Mouse (Mus musculus): ENCODE measurements around the gene Cabp1. TPM values are rescaled to one million over a fixed set of nuclear protein-coding genes. Genes with fewer than 3 reads are reported as not detected.
"Not testable (repeated sequence)": the region's sequence is repeated elsewhere in the genome, so short reads cannot be mapped to it uniquely, and the experiment has no call there.

The Cabp1 gene
- polyA plus RNA-seq, 1 experiment from 2014 or later, result 0.18 TPM

DNA sequence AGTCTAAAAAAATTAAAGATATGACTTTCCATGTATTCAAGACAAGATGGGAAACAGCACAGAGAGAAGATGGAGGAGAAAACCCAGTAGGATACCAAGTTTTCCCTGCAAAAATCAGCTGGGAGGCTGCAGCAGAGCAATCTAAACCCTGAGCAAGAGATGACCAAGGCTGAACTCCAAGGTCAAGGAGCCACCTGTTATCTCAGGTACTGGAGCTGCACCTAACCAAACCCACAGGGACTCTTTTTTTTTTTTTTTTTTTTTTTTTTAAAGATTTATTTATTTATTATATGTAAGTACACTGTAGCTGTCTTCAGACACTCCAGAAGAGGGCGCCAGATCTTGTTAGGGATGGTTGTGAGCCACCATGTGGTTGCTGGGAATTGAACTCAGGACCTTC is 45.3 kb downstream of the Cabp1 start:
- H3K4me2 ChIP-seq; H3K4me3 ChIP-seq (replicated peaks); ATAC-seq (ENCODE audit: insufficient read depth); H3K27me3 ChIP-seq; H3K9me3 ChIP-seq (replicated peaks); H3K9ac ChIP-seq; H3K27ac ChIP-seq (replicated peaks): not testable (repeated sequence)
- Histone ChIP-seq H3K36me3 (replicated peaks) (peaks cover 69% of the 10 kb centered on the region), H3K4me1 (replicated peaks) (peaks cover 32% of the 10 kb centered on the region)
- no CpG with 5 or more reads among the region's 1 CpGs for whole genome bisulfite sequencing (ENCODE audit: insufficient replicate concordance)

DNA sequence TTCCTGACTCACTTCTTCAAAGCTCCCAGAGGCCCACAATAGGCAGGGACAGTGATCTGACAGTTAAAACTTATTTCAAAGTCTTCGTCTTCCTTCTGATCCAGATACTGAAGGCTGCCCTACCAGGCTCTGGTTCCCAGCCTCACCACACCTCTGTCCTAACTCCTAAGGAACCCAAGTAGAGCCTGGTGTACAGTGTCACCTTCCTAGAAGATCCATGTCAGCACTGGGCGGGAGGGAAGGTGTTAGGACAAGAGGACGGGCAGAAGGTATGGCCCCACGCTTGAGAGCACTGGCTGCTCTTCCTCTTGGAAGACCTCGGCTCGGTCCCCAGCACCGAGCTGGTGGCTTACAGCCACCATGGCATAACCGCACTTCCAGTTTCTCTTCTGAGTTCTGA is 45.8 kb downstream of the Cabp1 start:
- Histone ChIP-seq H3K9ac (no peak overlapping the region), H3K9me3 (replicated peaks) (no peaks in the 10 kb centered on the region), H3K4me3 (replicated peaks) (no peak overlapping the region), H3K4me1 (replicated peaks) (peaks cover 27% of the 10 kb centered on the region), H3K4me2 (no peak overlapping the region), H3K36me3 (replicated peaks) (peaks cover 69% of the 10 kb centered on the region), H3K27ac (replicated peaks) (no peak overlapping the region), H3K27me3 (no peaks in the 10 kb centered on the region)
- ATAC-seq (ENCODE audit: insufficient read depth), result no peak; the same call in 1 of the 2 replicates
- 82% methylated on average over 8 of the region's 8 CpGs for WGBS (ENCODE audit: insufficient replicate concordance)

DNA sequence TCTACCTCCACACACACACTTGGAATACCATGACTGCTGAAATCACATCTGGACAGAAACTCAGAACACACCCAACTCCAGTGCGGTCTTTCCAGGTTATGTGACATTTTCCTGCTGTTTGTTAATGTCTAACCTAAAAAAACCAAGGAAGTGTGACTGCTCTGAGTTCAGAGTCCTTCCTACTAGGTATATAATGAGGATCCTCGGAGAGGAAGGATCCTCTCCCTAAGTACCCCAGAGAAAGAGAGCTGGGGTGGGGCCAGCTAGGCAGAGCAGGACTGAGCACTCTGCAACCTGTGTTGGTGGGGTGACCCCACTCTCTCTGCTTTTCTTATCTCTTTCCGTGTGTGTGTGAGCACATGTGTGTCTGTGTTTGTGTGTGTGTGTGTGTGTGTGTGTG is 46.8 kb downstream of the Cabp1 start:
- ATAC-seq (ENCODE audit: insufficient read depth), result no peak
- H3K9me3 ChIP-seq (replicated peaks), result no peaks in the 10 kb centered on the region
- 71% methylated on average over 3 of the region's 3 CpGs for WGBS (ENCODE audit: insufficient replicate concordance)
- peaks cover 69% of the 10 kb centered on the region for H3K36me3 ChIP-seq (replicated peaks)
- no peak overlapping the region for H3K4me2 ChIP-seq
- no peaks in the 10 kb centered on the region for H3K27me3 ChIP-seq
- H3K4me3 ChIP-seq (replicated peaks), result no peak overlapping the region
- no peak overlapping the region for H3K27ac ChIP-seq (replicated peaks)
- H3K9ac ChIP-seq, result no peak overlapping the region
- H3K4me1 ChIP-seq (replicated peaks), result peaks cover 17% of the 10 kb centered on the region

- H3K36me3 ChIP-seq (replicated peaks), result peaks cover 69% of the 10 kb centered on the region
- no peak for ATAC-seq (ENCODE audit: insufficient read depth)
- no peak overlapping the region for H3K9ac ChIP-seq
- peaks cover 13% of the 10 kb centered on the region; the same call in 1 of the 2 replicates for H3K4me1 ChIP-seq (replicated peaks)
- no peak overlapping the region for H3K27ac ChIP-seq (replicated peaks)
- H3K4me3 ChIP-seq (replicated peaks), result no peak overlapping the region
- H3K27me3 ChIP-seq, result no peaks in the 10 kb centered on the region
- H3K4me2 ChIP-seq, result no peak overlapping the region
- H3K9me3 ChIP-seq (replicated peaks), result no peaks in the 10 kb centered on the region
Observed at GRCm38 (mm10) chr5:115146747-115147130, 47.4 kb downstream of the Cabp1 start.

- 65% methylated on average over 6 of the region's 6 CpGs for WGBS (ENCODE audit: insufficient replicate concordance)
- Histone ChIP-seq H3K36me3 (replicated peaks) (peaks cover 69% of the 10 kb centered on the region), H3K4me1 (replicated peaks) (peaks cover 9% of the 10 kb centered on the region; the same call in 1 of the 2 replicates), H3K27ac (replicated peaks) (no peak overlapping the region), H3K4me2 (no peak overlapping the region), H3K9ac (no peak overlapping the region), H3K4me3 (replicated peaks) (no peak overlapping the region), H3K27me3 (no peaks in the 10 kb centered on the region), H3K9me3 (replicated peaks) (no peaks in the 10 kb centered on the region)
- no peak for ATAC-seq (ENCODE audit: insufficient read depth)
Observed at GRCm38 (mm10) chr5:115145976-115146746, 48.0 kb downstream of the Cabp1 start.

DNA sequence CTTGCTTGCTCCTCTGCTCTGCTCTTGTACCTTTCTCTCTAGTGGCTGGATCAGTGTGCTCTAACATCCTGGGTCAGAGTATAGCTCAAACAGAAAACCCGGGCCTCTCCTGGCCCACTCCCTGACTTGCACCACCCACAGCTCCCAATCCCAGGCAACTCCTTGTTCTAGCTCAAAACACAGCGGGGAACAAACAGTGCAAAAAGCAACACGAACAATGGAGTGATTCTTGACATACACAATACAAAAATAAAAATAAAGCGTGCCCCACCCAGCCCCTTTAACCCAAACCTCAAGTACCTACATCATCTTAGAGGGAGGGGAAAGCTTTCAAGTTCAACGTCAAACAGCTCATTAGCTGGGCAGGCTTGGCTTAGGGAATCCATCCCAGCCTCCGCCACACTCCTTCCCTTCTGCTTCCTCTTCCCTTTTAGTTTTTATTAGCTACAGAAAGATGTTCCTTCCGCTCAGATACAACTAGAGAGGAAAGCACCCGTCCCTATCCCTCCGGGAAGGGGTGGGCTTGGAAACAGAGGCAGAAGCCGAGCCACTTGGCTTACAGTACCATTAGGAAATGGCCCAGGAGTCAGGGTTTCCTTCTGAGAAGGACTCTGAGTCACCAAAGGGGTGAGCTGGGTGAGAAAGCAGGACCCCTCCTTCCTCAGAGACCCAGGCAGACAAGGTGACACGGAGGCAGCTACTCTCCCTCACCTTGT is 48.8 kb downstream of the Cabp1 start:
- no peak for ATAC-seq (ENCODE audit: insufficient read depth)
- Histone ChIP-seq H3K4me2 (no peak overlapping the region), H3K9ac (no peak overlapping the region), H3K4me3 (replicated peaks) (no peak overlapping the region), H3K9me3 (replicated peaks) (no peaks in the 10 kb centered on the region), H3K27me3 (no peaks in the 10 kb centered on the region), H3K27ac (replicated peaks) (no peak overlapping the region), H3K4me1 (replicated peaks) (peaks cover 5% of the 10 kb centered on the region; the same call in 1 of the 2 replicates), H3K36me3 (replicated peaks) (peaks cover 61% of the 10 kb centered on the region)
- 73% methylated on average over 11 of the region's 11 CpGs for WGBS (ENCODE audit: insufficient replicate concordance)

DNA sequence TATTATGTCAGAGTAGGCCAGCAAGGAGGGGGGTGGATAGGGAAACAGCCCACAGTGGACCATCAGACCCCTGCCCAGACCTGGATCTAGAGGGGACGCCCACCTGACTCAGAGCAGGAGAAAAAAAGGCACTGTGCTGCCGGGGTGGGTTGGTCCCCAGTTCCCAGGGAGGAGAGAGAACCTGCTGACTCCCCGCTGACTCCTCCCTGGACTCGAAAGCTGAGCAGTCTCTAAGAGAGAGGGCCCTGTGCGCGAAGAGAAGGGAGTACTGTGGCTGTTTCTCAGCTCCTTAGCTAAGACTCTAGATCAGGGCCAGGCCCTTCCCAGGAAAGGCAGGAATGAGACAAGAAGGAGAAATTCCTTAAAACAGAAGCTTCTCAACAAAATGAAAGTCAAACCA is 49.7 kb downstream of the Cabp1 start:
- H3K27me3 ChIP-seq, result no peaks in the 10 kb centered on the region
- no peak overlapping the region for H3K4me3 ChIP-seq (replicated peaks)

DNA sequence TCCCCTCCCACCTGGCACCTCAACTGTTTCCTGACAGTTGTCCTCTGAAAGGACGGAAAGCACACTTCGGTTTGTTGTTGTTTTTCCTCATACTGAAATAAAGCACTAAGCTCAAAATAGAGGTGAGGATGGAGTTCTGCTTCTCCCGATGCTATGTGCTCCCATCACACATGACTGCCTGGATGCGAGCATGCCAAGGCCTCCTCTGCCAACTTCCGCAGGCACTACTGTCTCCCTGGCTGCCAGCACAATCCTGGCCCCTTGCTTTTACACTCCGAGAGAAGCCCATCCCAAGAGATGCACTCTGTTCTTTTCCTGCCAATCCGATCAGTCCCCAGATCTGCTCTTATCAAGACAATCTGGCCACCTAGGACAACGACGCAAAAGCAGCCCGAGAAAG is 50.6 kb downstream of the Cabp1 start:
- H3K27ac ChIP-seq (replicated peaks), result no peak overlapping the region
- H3K4me1 ChIP-seq (replicated peaks), result no peaks in the 10 kb centered on the region
- H3K36me3 ChIP-seq (replicated peaks), result peaks cover 45% of the 10 kb centered on the region
- WGBS (ENCODE audit: insufficient replicate concordance), result 65% methylated on average over 10 of the region's 10 CpGs
- no peaks in the 10 kb centered on the region for H3K27me3 ChIP-seq
- H3K4me3 ChIP-seq (replicated peaks), result no peak overlapping the region
- ATAC-seq (ENCODE audit: insufficient read depth), result no peak
- no peak overlapping the region for H3K9ac ChIP-seq
- H3K4me2 ChIP-seq, result no peak overlapping the region
- no peaks in the 10 kb centered on the region for H3K9me3 ChIP-seq (replicated peaks)

More for the DNA sequence above, 49.7 kb downstream of the Cabp1 start:
- no peaks in the 10 kb centered on the region for H3K9me3 ChIP-seq (replicated peaks)
- no peak overlapping the region for H3K27ac ChIP-seq (replicated peaks)
- 72% methylated on average over 6 of the region's 6 CpGs for WGBS (ENCODE audit: insufficient replicate concordance)
- no peak overlapping the region for H3K9ac ChIP-seq
- no peak for ATAC-seq (ENCODE audit: insufficient read depth)
- H3K36me3 ChIP-seq (replicated peaks), result peaks cover 52% of the 10 kb centered on the region
- no peaks in the 10 kb centered on the region for H3K4me1 ChIP-seq (replicated peaks)
- no peak overlapping the region for H3K4me2 ChIP-seq

DNA sequence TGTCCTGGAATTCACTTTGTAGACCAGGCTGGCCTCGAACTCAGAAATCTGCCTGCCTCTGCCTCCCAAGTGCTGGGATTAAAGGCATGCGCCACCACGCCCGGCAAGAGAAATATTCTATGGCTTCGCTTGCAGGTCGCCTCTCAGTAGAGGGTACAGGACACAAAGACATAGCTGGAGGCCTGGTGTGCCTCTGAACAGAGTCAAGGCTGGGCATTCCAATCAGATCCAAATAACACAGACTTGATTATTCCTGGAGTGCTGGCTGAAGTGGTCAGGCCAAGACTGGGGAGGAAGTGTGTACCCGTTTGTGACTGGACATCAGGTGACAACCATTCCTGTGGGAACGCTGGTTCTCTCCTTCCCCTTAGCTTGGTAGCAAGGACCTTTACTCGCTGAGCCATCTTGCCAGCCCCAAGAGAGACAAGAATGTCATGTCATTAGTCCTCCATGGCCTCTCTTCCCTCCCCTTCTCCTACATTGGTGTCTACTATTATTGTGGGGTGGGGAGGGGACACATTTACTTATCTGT is 51.9 kb downstream of the Cabp1 start:
- Histone ChIP-seq H3K4me3 (replicated peaks) (no peak overlapping the region), H3K27ac (replicated peaks) (no peak overlapping the region), H3K36me3 (replicated peaks) (peaks cover 31% of the 10 kb centered on the region), H3K9me3 (replicated peaks) (no peaks in the 10 kb centered on the region), H3K9ac (no peak overlapping the region), H3K4me1 (replicated peaks) (no peaks in the 10 kb centered on the region), H3K4me2 (no peak overlapping the region), H3K27me3 (peaks cover 7% of the 10 kb centered on the region; the same call in 1 of the 2 replicates)
- 64% methylated on average over 9 of the region's 9 CpGs for WGBS (ENCODE audit: insufficient replicate concordance)
- ATAC-seq (ENCODE audit: insufficient read depth), result no peak

- 41% methylated on average over 3 of the region's 3 CpGs for WGBS (ENCODE audit: insufficient replicate concordance)
- peaks cover 22% of the 10 kb centered on the region for H3K27me3 ChIP-seq
Observed at GRCm38 (mm10) chr5:115140726-115141125, 53.5 kb downstream of the Cabp1 start.

GRCm38 (mm10) chr5:115139124-115139523 is 55.1 kb downstream of the Cabp1 start:
- Histone ChIP-seq H3K27me3 (peaks cover 22% of the 10 kb centered on the region), H3K27ac (replicated peaks) (no peak overlapping the region), H3K4me3 (replicated peaks) (no peak overlapping the region), H3K9ac (no peak overlapping the region), H3K4me1 (replicated peaks) (peaks cover 8% of the 10 kb centered on the region), H3K9me3 (replicated peaks) (no peaks in the 10 kb centered on the region), H3K36me3 (replicated peaks) (0 out of 2 replicates have a peak, but pooled peaks cover 2% of the 10 kb centered on the region), H3K4me2 (no peak overlapping the region)
- WGBS (ENCODE audit: insufficient replicate concordance), result 49% methylated on average over 4 of the region's 4 CpGs
- no peak for ATAC-seq (ENCODE audit: insufficient read depth)

More at GRCm38 (mm10) chr5:115140726-115141125, 53.5 kb downstream of the Cabp1 start:
- no peak overlapping the region for H3K4me2 ChIP-seq
- H3K36me3 ChIP-seq (replicated peaks), result 0 out of 2 replicates have a peak, but pooled peaks cover 16% of the 10 kb centered on the region
- ATAC-seq (ENCODE audit: insufficient read depth), result no peak
- H3K4me3 ChIP-seq (replicated peaks), result no peak overlapping the region
- H3K9me3 ChIP-seq (replicated peaks), result no peaks in the 10 kb centered on the region
- H3K4me1 ChIP-seq (replicated peaks), result no peaks in the 10 kb centered on the region
- no peak overlapping the region for H3K27ac ChIP-seq (replicated peaks)
- no peak overlapping the region for H3K9ac ChIP-seq
